ENCODE assay signal across 9 mouse cellular contexts in genomic region chr11:112870201-112871035, GRCm38 (mm10).
DNase-seq lines count a peak whose midpoint lies in the region; ATAC-seq lines count a peak whose summit lies in the region.
"Had no signal": no experiment of that assay in that cellular context is flagged by ENCODE, and none has a peak within 500 bp of the region (broad histone marks: within the 10 kb centered on the region; RNA-seq: fewer than 3 reads in every experiment).

No protein-coding gene starts in this region.

- peak; percentile 5 to 7 for DNase-seq in left cerebral cortex, postnatal 14 days (ENCODE audit: low spot score in 2 of 2)
- DNase-seq in left cerebral cortex, adult 11 months (ENCODE audit: low spot score) = no peak
- peak; percentile 76 for DNase-seq in embryonic facial prominence, embryonic 10.5 days (ENCODE audit: low spot score)
- peak; percentile 64 for DNase-seq in hindbrain, embryonic 14.5 days (ENCODE audit: low spot score)
- DNase-seq in frontal cortex, postnatal 25 days (ENCODE audit: low spot score in 2 of 2) = no peak
- DNase-seq in layer of hippocampus, adult 11-12 months (ENCODE audit: low spot score) = no peak
- DNase-seq: heart, adult 18-20 months had no signal

- no peaks in the 10 kb centered on the region for H3K9me3 ChIP-seq in embryonic facial prominence, embryonic 10.5 days
- H3K9me3 ChIP-seq in hindbrain, embryonic 14.5 days (ENCODE audit: control insufficient read depth, low read length) = no peaks in the 10 kb centered on the region
- H3K9me3 ChIP-seq in neural tube, embryonic 14.5 days (ENCODE audit: control insufficient read depth, low read length) = no peaks in the 10 kb centered on the region

- H3K4me2 ChIP-seq in hindbrain, embryonic 14.5 days (replicated peaks) = peak overlapping the region; percentile 41
- H3K4me2 ChIP-seq in neural tube, embryonic 14.5 days (ENCODE audit: low read depth, low read length) = peak overlapping the region; percentile 36

- H3K36me3 ChIP-seq in embryonic facial prominence, embryonic 10.5 days (replicated peaks) = no peaks in the 10 kb centered on the region
- no peaks in the 10 kb centered on the region for H3K36me3 ChIP-seq in hindbrain, embryonic 14.5 days (replicated peaks; ENCODE audit: control insufficient read depth, insufficient read depth)
- H3K36me3 ChIP-seq in neural tube, embryonic 14.5 days (ENCODE audit: control insufficient read depth, insufficient read depth, low read length) = no peaks in the 10 kb centered on the region

- H3K4me3 ChIP-seq in embryonic facial prominence, embryonic 10.5 days = peak overlapping the region; percentile 44
- H3K4me3 ChIP-seq in hindbrain, embryonic 14.5 days (replicated peaks; ENCODE audit: low read length) = no peak overlapping the region
- peak overlapping the region; percentile 4; the same call in 1 of the 2 replicates for H3K4me3 ChIP-seq in neural tube, embryonic 14.5 days (ENCODE audit: low read depth, low read length)

- 2% methylated on average over 17 of the region's 17 CpGs for WGBS in embryonic facial prominence, embryonic 10.5 days
- WGBS in hindbrain, embryonic 14.5 days = 1% methylated on average over 17 of the region's 17 CpGs
- WGBS in neural tube, embryonic 14.5 days = under 1% methylated on average over 17 of the region's 17 CpGs

- H3K27ac ChIP-seq in embryonic facial prominence, embryonic 10.5 days (replicated peaks) = peak overlapping the region; percentile 85
- peak overlapping the region; percentile 78 for H3K27ac ChIP-seq in hindbrain, embryonic 14.5 days
- peak overlapping the region; percentile 71 for H3K27ac ChIP-seq in neural tube, embryonic 14.5 days (ENCODE audit: low read depth, low read length)

- peaks cover 39% of the 10 kb centered on the region for H3K4me1 ChIP-seq in embryonic facial prominence, embryonic 10.5 days
- H3K4me1 ChIP-seq in hindbrain, embryonic 14.5 days (replicated peaks; ENCODE audit: control insufficient read depth, insufficient read depth, low read length) = peaks cover 30% of the 10 kb centered on the region
- peaks cover 42% of the 10 kb centered on the region for H3K4me1 ChIP-seq in neural tube, embryonic 14.5 days (ENCODE audit: control insufficient read depth, insufficient read depth, low read length)

- H3K27me3 ChIP-seq in embryonic facial prominence, embryonic 10.5 days (replicated peaks; ENCODE audit: low read depth, poor library complexity, severe bottlenecking) = peaks cover 25% of the 10 kb centered on the region
- no peaks in the 10 kb centered on the region for H3K27me3 ChIP-seq in hindbrain, embryonic 14.5 days (ENCODE audit: control insufficient read depth, insufficient read depth, low read length)
- H3K27me3 ChIP-seq in neural tube, embryonic 14.5 days (ENCODE audit: control insufficient read depth, insufficient read depth, low read length) = no peaks in the 10 kb centered on the region

- intact Hi-C loops in left cerebral cortex, postnatal 14 days (cut with DNase I) = no loop called here

- H3K9ac ChIP-seq in hindbrain, embryonic 14.5 days = peak overlapping the region; percentile 37
- H3K9ac ChIP-seq in neural tube, embryonic 14.5 days (replicated peaks; ENCODE audit: low read depth, low read length) = peak overlapping the region; percentile 32

- peak; percentile 91 for ATAC-seq in hindbrain, embryonic 14.5 days (ENCODE audit: low FRiP score)
- peak; percentile 88 for ATAC-seq in neural tube, embryonic 14.5 days (ENCODE audit: low read depth)
- ATAC-seq in megakaryocyte progenitor cell, adult 5-6 weeks (replicated peaks; ENCODE audit: poor library complexity) = no peak

Comparison
In these comparisons a context has a peak if more than half of its experiments do, and no peak if none do; other contexts are left out.
1. DNase-seq: peak in left cerebral cortex, postnatal 14 days (2 of 2), embryonic facial prominence, embryonic 10.5 days (single experiment) and hindbrain, embryonic 14.5 days (single experiment); none in left cerebral cortex, adult 11 months (single experiment), frontal cortex, postnatal 25 days (0 of 2) and layer of hippocampus, adult 11-12 months (single experiment).
2. Peak in every context shown above with its lines, with median percentiles within 50 percentile points of each other: H3K27ac ChIP-seq.